ENCODE assay signal across 39 mouse cellular contexts in the genomic region with DNA sequence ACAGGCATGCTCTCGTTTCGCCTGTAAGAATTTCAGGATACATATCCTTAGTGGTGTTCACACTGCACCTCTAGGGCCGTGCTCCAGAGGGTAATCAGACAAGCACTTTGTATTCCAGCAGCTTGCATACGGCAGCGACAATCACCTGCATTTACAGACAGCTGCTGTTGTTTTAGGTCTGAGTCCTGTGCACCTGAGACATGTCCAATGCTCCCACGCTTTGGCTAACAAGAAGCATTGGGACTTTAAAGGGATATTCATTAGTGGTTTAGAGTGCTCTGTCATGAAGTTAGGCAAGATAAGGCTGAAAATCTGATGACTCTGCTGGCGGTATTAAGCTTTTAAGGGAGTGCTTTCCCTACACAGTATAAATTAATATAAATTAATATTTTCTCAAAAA. TPM values are rescaled to one million over a fixed set of nuclear protein-coding genes. Genes with fewer than 3 reads are reported as not detected.
DNase-seq lines count a peak whose midpoint lies in the region; ATAC-seq lines count a peak whose summit lies in the region.
"Had no signal": no experiment of that assay in that cellular context is flagged by ENCODE, and none has a peak within 500 bp of the region (broad histone marks: within the 10 kb centered on the region; RNA-seq: fewer than 3 reads in every experiment).

No protein-coding gene starts in this region.

- H3K4me2 ChIP-seq in midbrain, embryonic 12.5 days (replicated peaks), result no peak overlapping the region
- no peak overlapping the region for H3K4me2 ChIP-seq in midbrain, embryonic 11.5 days
- no peak overlapping the region for H3K4me2 ChIP-seq in neural tube, embryonic 14.5 days (ENCODE audit: low read depth, low read length)
- H3K4me2 ChIP-seq: embryonic facial prominence, embryonic 12.5 days; heart, embryonic 12.5 days; intestine, embryonic 15.5 days; limb, embryonic 13.5 days; liver, embryonic 11.5 days; lung, embryonic 15.5 days had no signal

- DNase-seq in heart, embryonic 10.5 days (ENCODE audit: low spot score), result peak; percentile 47
- DNase-seq in heart, postnatal 14 days, result no peak
- DNase-seq in midbrain, embryonic 11.5 days (ENCODE audit: low spot score, missing footprints), result no peak
- peak; percentile 82 for DNase-seq in fat pad, adult 2 months (ENCODE audit: extremely low read depth, low read depth, low spot score)
- no peak for DNase-seq in testis, postnatal 14 days (ENCODE audit: low spot score)
- DNase-seq: adrenal gland, postnatal 10 days; cerebellum, adult 11 months; cerebellum, adult 9-10 months; embryo, embryonic 11 days; gastrocnemius, postnatal 10 days; kidney, adult 8-10 months; kidney, postnatal 4 days; right cerebral cortex, adult 18-20 months; spleen, adult 18-20 months; thymus, adult 2 months; thymus, postnatal 4 days had no signal

- WGBS in heart, embryonic 10.5 days, result 74% methylated on average over 7 of the region's 7 CpGs
- 75% methylated on average over 7 of the region's 7 CpGs for WGBS in midbrain, embryonic 12.5 days
- 87% methylated on average over 7 of the region's 7 CpGs for WGBS in midbrain, embryonic 11.5 days
- 36% methylated on average over 7 of the region's 7 CpGs for WGBS in neural tube, embryonic 14.5 days

- no peaks in the 10 kb centered on the region for H3K27me3 ChIP-seq in heart, embryonic 10.5 days (ENCODE audit: insufficient read depth, poor library complexity, severe bottlenecking)
- no peaks in the 10 kb centered on the region for H3K27me3 ChIP-seq in midbrain, embryonic 12.5 days
- no peaks in the 10 kb centered on the region for H3K27me3 ChIP-seq in midbrain, embryonic 11.5 days (ENCODE audit: control insufficient read depth, insufficient read depth, low read length)
- H3K27me3 ChIP-seq in neural tube, embryonic 14.5 days (ENCODE audit: control insufficient read depth, insufficient read depth, low read length), result no peaks in the 10 kb centered on the region
- H3K27me3 ChIP-seq: embryonic facial prominence, embryonic 12.5 days; heart, embryonic 12.5 days; intestine, embryonic 15.5 days; limb, embryonic 13.5 days; lung, embryonic 15.5 days; Patski had no signal

- peaks cover 12% of the 10 kb centered on the region; the same call in 1 of the 2 replicates for H3K4me1 ChIP-seq in heart, embryonic 10.5 days
- H3K4me1 ChIP-seq in midbrain, embryonic 12.5 days, result 0 out of 2 replicates have a peak, but pooled peaks cover 9% of the 10 kb centered on the region
- no peaks in the 10 kb centered on the region for H3K4me1 ChIP-seq in midbrain, embryonic 11.5 days (ENCODE audit: control insufficient read depth, insufficient read depth, low read length)
- H3K4me1 ChIP-seq in neural tube, embryonic 14.5 days (ENCODE audit: control insufficient read depth, insufficient read depth, low read length), result peaks cover 12% of the 10 kb centered on the region; the same call in 1 of the 2 replicates
- H3K4me1 ChIP-seq: embryonic facial prominence, embryonic 12.5 days; lung, embryonic 15.5 days had no signal

- ATAC-seq in midbrain, embryonic 12.5 days (ENCODE audit: low FRiP score, low read depth), result no peak
- no peak for ATAC-seq in midbrain, embryonic 11.5 days (ENCODE audit: low FRiP score)
- ATAC-seq in neural tube, embryonic 14.5 days (ENCODE audit: low read depth), result no peak
- ATAC-seq: forebrain, embryonic 16.5 days; intestine, embryonic 15.5 days; Patski had no signal

- intact Hi-C loops in heart, postnatal 14 days (cut with DNase I), result no loop called here

- H3K9ac ChIP-seq in midbrain, embryonic 12.5 days (replicated peaks), result no peak overlapping the region
- H3K9ac ChIP-seq in midbrain, embryonic 11.5 days (ENCODE audit: low read length), result no peak overlapping the region
- H3K9ac ChIP-seq in neural tube, embryonic 14.5 days (replicated peaks; ENCODE audit: low read depth, low read length), result no peak overlapping the region
- H3K9ac ChIP-seq: embryonic facial prominence, embryonic 12.5 days; heart, embryonic 12.5 days; intestine, embryonic 15.5 days; limb, embryonic 13.5 days; lung, embryonic 15.5 days had no signal

- H3K27ac ChIP-seq in heart, embryonic 10.5 days, result no peak overlapping the region
- 0 out of 2 replicates have a peak overlapping the region, but pooled peaks have one; percentile 26 for H3K27ac ChIP-seq in midbrain, embryonic 12.5 days (replicated peaks)
- no peak overlapping the region for H3K27ac ChIP-seq in midbrain, embryonic 11.5 days (ENCODE audit: low read depth, low read length)
- peak overlapping the region; percentile 13; the same call in 1 of the 2 replicates for H3K27ac ChIP-seq in neural tube, embryonic 14.5 days (ENCODE audit: low read depth, low read length)
- H3K27ac ChIP-seq: embryonic facial prominence, embryonic 12.5 days; forebrain, embryonic 10.5 days; intestine, embryonic 15.5 days; kidney, postnatal 0 days; limb, embryonic 13.5 days; lung, embryonic 15.5 days had no signal

- H3K36me3 ChIP-seq in heart, embryonic 10.5 days, result no peaks in the 10 kb centered on the region
- no peaks in the 10 kb centered on the region for H3K36me3 ChIP-seq in midbrain, embryonic 12.5 days
- no peaks in the 10 kb centered on the region for H3K36me3 ChIP-seq in midbrain, embryonic 11.5 days (ENCODE audit: control insufficient read depth, insufficient read depth, low read length)
- no peaks in the 10 kb centered on the region for H3K36me3 ChIP-seq in neural tube, embryonic 14.5 days (ENCODE audit: control insufficient read depth, insufficient read depth, low read length)
- H3K36me3 ChIP-seq: embryonic facial prominence, embryonic 12.5 days; forebrain, embryonic 10.5 days; heart, embryonic 12.5 days; intestine, embryonic 15.5 days; limb, embryonic 13.5 days; lung, embryonic 15.5 days had no signal

- no peak overlapping the region for H3K4me3 ChIP-seq in heart, embryonic 10.5 days
- no peak overlapping the region for H3K4me3 ChIP-seq in midbrain, embryonic 12.5 days
- H3K4me3 ChIP-seq in midbrain, embryonic 11.5 days (ENCODE audit: low read depth, low read length), result no peak overlapping the region
- no peak overlapping the region for H3K4me3 ChIP-seq in neural tube, embryonic 14.5 days (ENCODE audit: low read depth, low read length)
- H3K4me3 ChIP-seq: embryonic facial prominence, embryonic 12.5 days; forebrain, embryonic 10.5 days; heart, embryonic 12.5 days; intestine, embryonic 15.5 days; limb, embryonic 13.5 days; lung, embryonic 15.5 days had no signal

- no peaks in the 10 kb centered on the region for H3K9me3 ChIP-seq in heart, embryonic 10.5 days
- no peaks in the 10 kb centered on the region for H3K9me3 ChIP-seq in midbrain, embryonic 12.5 days
- no peaks in the 10 kb centered on the region for H3K9me3 ChIP-seq in midbrain, embryonic 11.5 days (ENCODE audit: control insufficient read depth, low read length)
- no peaks in the 10 kb centered on the region for H3K9me3 ChIP-seq in neural tube, embryonic 14.5 days (ENCODE audit: control insufficient read depth, low read length)
- H3K9me3 ChIP-seq: embryonic facial prominence, embryonic 12.5 days; forebrain, embryonic 10.5 days; heart, embryonic 12.5 days; intestine, embryonic 15.5 days; limb, embryonic 13.5 days; lung, embryonic 15.5 days had no signal

RNA-seq across cellular contexts. Expression of a gene that starts 37.7 kb away (rescaled TPM):
- polyA plus RNA-seq in heart, embryonic 10.5 days (2016; fragmentation: Nextera tagmentation; extraction: Ambion mirVana), result not detected in 2 replicates
- total RNA-seq in heart, postnatal 14 days (2021), result not detected
- polyA plus RNA-seq in midbrain, embryonic 12.5 days (2016; fragmentation: Nextera tagmentation; extraction: Ambion mirVana), result not detected in 2 replicates
- not detected in 2 replicates for polyA plus RNA-seq in midbrain, embryonic 11.5 days (2014; fragmentation: Nextera tagmentation; extraction: Ambion mirVana)
- not detected in 2 replicates for polyA plus RNA-seq in neural tube, embryonic 14.5 days (2014; fragmentation: Nextera tagmentation; extraction: Ambion mirVana)
- total RNA-seq: adrenal gland, postnatal 10 days; gastrocnemius, postnatal 10 days; granulocyte monocyte progenitor cell, adult 5-6 weeks; hematopoietic stem cell, adult 5-6 weeks; layer of hippocampus, adult 8-10 months; layer of hippocampus, postnatal 25 days; left cerebral cortex, adult 8-10 months; left cerebral cortex, postnatal 36 days; megakaryocyte progenitor cell, adult 5-6 weeks; MEL had no signal
- polyA plus RNA-seq: embryonic facial prominence, embryonic 12.5 days; forebrain, embryonic 10.5 days; forebrain, embryonic 16.5 days; heart, embryonic 12.5 days; heart, postnatal 0 days; intestine, embryonic 15.5 days; kidney, postnatal 0 days; limb, embryonic 13.5 days; liver, embryonic 11.5 days; liver, embryonic 16.5 days; lung, embryonic 15.5 days; Patski; stomach, embryonic 16.5 days had no signal

Comparison
In these comparisons a context has a peak if more than half of its experiments do, and no peak if none do; other contexts are left out.
1. DNase-seq: peak in heart, embryonic 10.5 days (single experiment) and fat pad, adult 2 months (single experiment); none in heart, postnatal 14 days (0 of 2), midbrain, embryonic 11.5 days (single experiment) and testis, postnatal 14 days (single experiment).
2. H3K27ac ChIP-seq: peak in midbrain, embryonic 12.5 days (single experiment) and neural tube, embryonic 14.5 days (single experiment); none in heart, embryonic 10.5 days (single experiment) and midbrain, embryonic 11.5 days (single experiment).